Mouse (Mus musculus) kidney, adult 11 months (tissue): ENCODE results near the gene Birc2.

Experiments
- DNase-seq: peaks from one replicate; pipeline ENCODE4 v3.0.0; 2022

Birc2 gene

DNA sequence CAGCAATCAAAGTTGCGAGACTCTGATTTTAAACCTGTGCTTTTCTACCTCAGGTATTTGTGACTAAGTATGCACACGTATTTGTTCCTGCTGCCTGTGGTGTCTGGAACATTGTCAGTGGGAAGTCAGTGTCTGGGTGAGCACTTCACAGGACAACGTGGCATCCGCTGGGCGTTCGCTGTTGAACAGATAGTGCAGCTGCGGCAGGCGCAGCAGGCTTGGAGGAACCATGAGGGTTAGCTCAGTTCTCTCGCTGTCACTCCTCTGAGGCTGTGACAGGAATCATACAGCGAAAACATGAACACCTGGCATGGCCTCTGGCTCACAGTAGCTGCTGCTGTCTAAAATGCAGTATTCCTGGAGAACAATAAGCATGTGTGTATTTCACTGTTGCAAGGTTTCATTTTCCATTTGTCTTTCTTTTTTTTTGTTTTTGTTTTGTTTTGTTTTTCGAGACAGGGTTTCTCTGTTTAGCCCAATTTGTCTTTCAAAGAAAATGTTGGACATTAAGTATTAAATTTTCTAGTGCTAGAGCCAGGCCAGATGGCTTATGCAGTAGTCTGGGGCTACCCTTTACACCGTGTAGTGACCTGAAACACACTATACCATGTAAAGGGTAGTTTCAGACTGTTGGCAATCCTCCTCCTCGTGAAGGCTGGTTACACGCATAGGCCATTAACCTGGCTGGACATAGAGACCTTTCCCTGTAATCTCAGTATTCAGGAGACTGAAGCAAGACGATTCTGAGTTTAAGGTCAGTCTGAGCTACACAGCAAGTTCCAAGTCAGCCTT is 52.8 kb downstream of the Birc2 start:
- DNase-seq: no peak

DNA sequence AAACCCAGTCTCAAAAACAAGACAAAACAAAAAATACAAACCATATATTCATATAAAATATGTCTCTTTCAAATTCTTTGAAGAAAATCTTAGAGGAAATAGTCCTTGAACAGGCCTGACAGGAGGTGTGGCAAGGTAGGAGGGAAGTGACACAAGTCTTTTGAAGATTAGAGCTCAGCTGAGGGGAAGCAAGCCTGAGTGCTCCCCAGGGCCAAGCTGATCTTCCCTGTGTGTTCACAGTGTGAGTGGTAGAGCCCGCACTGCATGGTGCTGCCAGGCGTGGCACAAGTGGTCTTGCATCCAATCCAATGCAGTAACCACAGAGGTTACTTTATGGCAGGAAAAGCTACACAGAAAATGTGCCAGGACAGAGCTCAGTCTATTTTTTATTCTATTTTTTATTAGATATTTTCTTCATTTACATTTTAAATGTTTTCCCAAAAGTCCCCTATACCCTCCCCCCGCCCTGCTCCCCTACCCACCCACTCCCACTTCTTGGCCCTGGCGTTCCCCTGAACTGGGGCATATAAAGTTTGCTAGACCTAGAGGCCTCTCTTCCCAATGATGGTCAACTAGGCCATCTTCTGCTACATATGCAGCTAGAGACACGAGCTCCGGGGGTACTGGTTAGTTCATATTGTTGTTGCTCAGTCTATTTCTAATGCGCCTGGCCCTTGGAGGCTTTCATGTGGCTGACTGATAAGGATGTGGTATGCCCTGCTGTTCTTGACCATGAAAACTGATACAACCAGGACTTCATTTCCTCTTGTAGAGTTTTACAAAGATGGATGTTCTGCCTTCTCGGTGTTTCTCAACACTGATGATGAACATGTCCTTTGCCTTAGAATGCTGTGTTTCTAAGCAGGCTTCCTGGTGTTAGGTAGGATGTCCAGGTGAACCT is 56.4 kb downstream of the Birc2 start:
- DNase-seq: no peak

DNA sequence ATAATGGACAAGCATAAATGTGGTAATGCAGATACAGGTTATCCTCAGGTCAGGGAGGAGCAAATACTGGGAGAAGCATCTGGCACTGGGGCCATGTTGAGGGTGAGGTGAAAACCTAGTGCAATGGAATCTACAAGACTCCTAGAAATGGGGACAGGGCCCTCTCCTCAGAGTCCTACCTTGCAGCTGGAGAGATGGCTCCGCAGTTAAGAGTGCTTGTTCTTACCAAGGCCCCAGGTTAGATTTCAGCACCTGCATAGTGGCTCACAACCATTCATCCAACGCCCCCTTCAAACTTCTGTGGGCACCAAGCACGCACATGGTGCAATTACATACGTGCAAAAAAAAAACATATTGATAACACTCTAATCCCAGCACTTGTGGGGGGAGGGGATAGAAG is 57.1 kb downstream of the Birc2 start:
- DNase-seq: no peak

DNA sequence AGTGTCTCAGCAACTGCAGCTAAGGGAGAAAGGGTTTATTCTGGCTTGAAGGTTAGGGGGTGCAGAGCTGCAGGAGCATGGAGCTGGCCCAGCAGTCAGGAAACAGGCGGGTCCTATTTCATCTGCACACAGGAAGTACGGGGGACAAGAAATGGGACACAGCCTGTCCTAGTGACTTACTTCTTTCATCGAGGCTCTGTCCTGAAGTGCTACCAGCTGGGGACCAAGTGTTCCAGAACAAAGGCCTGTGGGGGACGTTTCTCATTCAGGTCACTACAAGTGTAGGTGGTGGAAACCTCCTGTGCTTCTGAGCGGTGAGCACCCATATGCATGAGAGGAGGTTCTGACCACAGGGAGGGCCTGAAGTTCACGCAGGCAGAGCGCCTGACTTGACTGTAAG is 58.1 kb downstream of the Birc2 start:
- DNase-seq: no peak

DNA sequence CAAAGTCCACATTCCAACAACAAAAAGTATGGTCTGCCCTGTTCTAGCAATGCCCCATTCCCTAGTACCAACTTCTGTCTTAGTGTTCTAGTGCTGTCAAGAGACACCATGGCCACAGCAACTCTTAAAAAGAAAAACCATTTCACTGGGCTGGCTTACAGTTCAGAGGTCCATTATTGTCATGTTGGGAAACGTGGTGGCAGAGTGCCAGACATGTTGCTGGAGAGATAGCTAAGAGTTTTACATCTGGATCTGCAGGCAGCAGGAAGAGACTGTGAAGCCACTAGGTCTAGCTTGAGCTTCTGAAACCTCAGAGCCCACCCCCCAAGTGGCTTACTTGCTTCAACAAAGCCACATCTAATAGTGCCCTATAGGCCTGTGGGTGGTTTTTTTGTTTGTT is 59.2 kb downstream of the Birc2 start:
- no peak for DNase-seq

DNA sequence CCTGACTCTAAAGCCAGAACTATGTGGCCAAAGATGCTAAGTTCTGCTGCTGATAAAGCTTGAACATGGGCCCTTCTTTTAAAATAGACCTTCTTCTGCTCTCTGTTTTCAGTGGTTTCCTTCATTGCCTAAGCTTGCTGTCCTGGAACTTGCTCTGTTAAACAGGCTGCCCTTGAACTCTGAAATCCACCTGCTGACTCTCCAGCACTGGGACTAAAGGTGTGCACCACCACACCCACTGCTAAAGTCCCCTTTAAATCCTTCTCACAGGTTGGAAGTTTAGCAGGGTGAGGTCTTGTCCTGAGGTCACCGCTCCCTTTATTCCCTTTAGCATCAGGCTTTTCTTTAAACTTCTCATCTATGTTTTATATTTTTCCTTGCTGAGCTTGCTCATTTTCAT is 59.9 kb downstream of the Birc2 start:
- no peak for DNase-seq

DNA sequence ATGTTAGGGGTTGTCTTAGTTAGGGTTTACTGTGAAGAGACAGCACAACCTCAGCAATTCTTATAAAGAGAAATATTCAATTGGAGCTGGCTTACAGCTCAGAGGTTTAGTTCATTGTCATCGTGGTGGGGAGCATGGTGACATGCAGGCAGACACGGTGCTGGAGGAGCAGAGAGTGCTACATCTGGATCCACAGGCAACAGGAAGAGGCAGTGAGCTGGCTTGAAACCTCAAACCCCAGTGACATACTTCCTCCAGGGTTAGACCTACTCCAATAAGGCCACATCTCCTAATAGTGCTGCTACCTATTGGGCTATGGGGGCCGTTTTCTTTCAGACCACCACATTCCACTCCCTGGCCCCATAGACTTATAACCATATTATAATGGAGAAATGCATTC is 60.9 kb downstream of the Birc2 start:
- DNase-seq: no peak

DNA sequence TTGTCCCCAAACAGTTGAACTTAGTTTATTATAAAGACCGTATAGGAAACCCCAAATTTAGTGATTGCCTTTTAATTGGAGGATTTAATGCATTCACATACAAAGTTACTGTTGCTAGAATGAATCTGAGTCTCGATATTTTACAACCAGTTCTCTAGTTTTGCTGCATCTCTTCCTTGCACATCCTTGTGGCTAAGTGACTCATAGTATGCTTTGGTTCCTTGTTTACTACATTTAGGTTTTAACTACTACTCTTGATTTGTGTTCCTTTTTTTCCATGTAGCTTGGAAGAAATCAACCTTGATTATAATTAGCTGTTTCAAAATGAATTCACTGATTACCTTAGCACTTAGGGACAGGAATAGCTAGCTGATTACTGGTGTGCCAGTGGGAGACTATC is 61.9 kb downstream of the Birc2 start:
- DNase-seq: no peak

DNA sequence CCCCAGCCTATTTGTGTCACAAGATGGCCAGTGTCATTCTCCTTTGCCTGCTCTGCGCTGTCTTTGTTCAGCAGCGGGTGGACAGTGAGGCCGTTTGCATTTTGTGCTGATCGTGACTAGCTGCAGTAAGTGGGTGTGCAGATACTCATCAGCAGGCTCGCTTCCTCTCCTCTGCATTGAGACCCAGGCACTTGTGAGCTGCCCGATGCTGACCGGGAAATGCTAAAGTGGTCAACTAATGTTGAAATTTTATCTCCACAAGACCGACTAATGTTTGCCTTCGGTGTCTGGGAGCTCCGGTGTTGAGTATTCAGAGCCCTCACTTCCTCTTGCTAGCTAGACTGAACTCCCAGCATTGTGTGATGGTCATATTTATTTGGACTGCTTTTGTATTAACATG is 62.3 kb downstream of the Birc2 start:
- DNase-seq: no peak

DNA sequence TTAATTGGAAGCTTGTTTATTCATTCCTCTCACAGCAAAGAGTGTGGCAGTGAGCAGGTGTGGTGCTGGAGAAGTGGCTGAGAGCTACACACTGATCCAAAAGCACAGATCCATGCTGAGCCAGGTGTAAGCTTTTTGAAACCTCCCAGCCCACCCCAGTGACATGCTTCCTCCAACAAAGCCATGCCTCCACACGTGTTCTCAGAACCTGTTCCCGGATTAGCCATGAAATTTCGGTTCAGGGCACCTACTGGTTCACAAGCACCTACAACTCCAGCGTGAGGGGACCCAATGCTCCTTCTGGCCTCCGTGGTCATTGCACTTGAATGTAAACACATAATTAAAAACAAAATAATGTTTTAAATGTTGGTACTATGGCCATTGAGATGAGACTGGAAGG is 63.2 kb downstream of the Birc2 start:
- DNase-seq: no peak

DNA sequence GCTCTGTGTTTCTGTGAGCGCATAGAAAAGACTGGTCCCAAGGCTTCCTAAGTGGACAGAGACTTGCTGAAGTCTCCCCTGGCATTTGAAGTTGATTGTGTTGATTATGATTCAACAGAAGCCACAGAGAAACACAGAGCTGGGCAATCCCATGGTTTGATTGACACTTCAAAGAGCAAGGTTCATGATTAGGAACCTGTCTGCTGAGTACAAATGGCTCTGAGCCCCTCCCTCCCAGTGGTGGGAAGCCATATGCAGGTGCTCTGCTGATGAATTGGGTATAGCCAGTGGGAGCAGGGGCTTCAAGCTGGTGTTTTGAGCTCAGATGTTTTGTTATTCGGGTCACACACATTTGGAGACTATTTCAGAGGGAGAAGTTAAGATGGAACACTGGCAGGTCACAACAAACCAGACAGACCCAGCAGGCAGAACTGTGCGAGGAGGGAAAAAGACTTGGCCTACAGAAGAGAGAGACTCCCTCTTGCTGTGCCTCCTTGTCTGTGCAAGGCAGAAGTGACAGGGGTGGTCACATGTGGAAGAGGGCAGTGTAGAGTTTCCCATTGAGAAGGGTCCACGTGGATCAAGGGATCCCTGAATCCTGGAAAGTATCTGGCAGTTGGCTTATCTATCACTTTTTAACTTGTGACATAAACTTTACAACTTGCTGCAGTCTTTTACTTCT is 64.0 kb downstream of the Birc2 start:
- no peak for DNase-seq

DNA sequence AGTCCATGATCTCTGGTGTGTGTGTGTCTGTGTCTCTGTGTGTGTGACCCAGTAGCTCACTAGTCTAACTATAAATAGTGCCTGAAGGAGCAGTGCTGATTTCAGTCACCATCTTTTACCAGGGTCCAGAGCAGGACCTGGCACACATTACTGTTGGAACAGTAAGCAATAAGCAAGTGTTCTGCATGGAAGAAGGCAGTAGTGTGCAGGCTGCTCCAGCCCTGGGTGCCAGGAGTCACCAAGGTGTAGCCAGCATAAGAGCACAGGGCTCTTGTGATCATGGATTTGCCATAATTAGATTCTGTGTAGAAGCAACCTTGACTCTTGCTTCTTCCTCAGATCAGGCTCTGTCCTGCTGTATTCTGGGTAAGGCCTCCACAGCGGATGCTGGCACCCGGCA is 64.5 kb downstream of the Birc2 start:
- no peak for DNase-seq

DNA sequence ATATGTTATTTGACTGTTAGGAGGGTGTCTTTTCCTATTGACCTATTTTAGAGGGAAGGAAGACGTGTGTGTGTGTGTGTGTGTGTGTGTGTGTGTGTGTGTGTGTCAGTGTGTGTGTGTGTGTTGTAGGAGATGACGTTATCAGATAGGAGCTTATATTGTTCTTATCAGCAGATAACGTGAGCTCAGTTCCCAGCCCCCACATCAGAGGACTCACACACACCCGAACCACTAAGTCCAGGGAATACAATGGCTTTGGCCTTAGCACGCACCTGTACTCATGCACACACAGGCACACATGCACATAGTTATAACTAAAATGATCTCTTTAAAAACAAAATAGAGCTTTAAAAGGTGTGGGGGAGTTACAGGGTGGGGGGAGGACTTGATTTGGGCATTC is 67.4 kb downstream of the Birc2 start:
- no peak for DNase-seq

DNA sequence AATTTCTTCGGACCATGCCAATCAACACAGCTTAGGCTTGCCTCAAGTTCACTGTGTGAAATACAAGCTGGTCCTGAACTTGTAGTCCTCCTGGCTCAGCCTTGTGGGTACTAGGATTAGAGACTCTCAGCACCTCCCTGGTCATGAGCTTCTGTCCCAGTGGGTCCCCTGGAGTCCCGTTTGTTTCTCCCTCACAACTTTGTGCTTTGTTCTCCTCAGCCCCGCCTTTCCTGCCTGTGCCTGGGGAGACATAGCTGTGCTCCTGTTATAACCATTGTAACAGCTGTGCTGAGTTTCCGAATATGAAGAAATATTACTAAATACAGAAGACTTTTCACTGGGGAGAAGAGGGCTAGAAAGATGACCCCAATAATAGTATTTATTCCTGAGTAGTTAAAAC is 67.8 kb downstream of the Birc2 start:
- no peak for DNase-seq
